Mouse (Mus musculus) forebrain, embryonic 14.5 days (tissue): ENCODE data around the gene Adrm1. TPM values are rescaled to one million over a fixed set of nuclear protein-coding genes. Genes with fewer than 3 reads are reported as not detected.
A peak's percentile ranks its signal among the peaks of the same experiment; 100 is the strongest.

ENCODE experiments used
- ATAC-seq: fragments of 200-750 bp; cut with Nextera tagmentation; 2 replicates; pipeline ENCODE4 v1.8.0; 2017; ENCODE audit warnings: mild to moderate bottlenecking, moderate library complexity
- DNase-seq: peaks from one replicate; pipeline ENCODE4 v3.0.0-alpha.2; 2015; ENCODE audit warnings: low spot score
- H3K27ac ChIP-seq: fragments of 300-500 bp; sonication (generic); 2 replicates; pipeline ENCODE4 v1.5.1; 2014; ENCODE audit warnings: low read depth, mild to moderate bottlenecking, control low read depth, low read length, moderate library complexity
- H3K27me3 ChIP-seq: fragments of 300-500 bp; sonication (generic); replicated peaks from 2 replicates; pipeline ENCODE4 v1.6.1; 2014; ENCODE audit warnings: low read length, control low read depth, mixed read lengths; ENCODE audit not compliant: control insufficient read depth, insufficient read depth
- H3K36me3 ChIP-seq: fragments of 300-500 bp; sonication (generic); 2 replicates; pipeline ENCODE4 v1.6.1; 2014; ENCODE audit warnings: low read length, control low read depth; ENCODE audit not compliant: control insufficient read depth, insufficient read depth
- H3K4me1 ChIP-seq: fragments of 300-500 bp; sonication (generic); 2 replicates; pipeline ENCODE4 v1.6.1; 2014; ENCODE audit warnings: antibody characterized with exemption, low read length, control low read depth; ENCODE audit not compliant: control insufficient read depth, insufficient read depth
- H3K4me2 ChIP-seq: fragments of 300-500 bp; sonication (generic); 2 replicates; pipeline ENCODE4 v1.6.1; 2014; ENCODE audit warnings: mild to moderate bottlenecking, control low read depth, low read length
- H3K4me3 ChIP-seq: fragments of 300-500 bp; sonication (generic); 2 replicates; pipeline ENCODE4 v1.5.1; 2014; ENCODE audit warnings: low read depth, low read length, control low read depth
- H3K9ac ChIP-seq: fragments of 300-500 bp; sonication (generic); 2 replicates; pipeline ENCODE4 v1.6.1; 2014; ENCODE audit warnings: mild to moderate bottlenecking, low read length, control low read depth, moderate library complexity
- H3K9me3 ChIP-seq: fragments of 300-500 bp; sonication (generic); replicated peaks from 2 replicates; pipeline ENCODE4 v1.6.1; 2016; ENCODE audit warnings: low read length, control low read depth, mixed read lengths; ENCODE audit not compliant: control insufficient read depth
- WGBS: fragments of 180-500 bp; shearing (Covaris S2); extraction: QIAGEN DNeasy Blood & Tissue Kit; methylation state at CpG from one replicate; pipeline ENCODE4 v1.1.7; 2014; 5-methylcytosine and 5-hydroxymethylcytosine counted together
- polyA plus RNA-seq: library from polyadenylated mRNA; unstranded; fragments of >200 nt; fragmentation: Nextera tagmentation; extraction: Ambion mirVana; gene quantifications from 2 replicates; pipeline ENCODE4 v1.2.1, GENCODE M21; 2014

The Adrm1 gene
- polyA plus RNA-seq = 147 and 149 TPM in 2 replicates

- DNase-seq (peak; percentile 97), ATAC-seq (peak; percentile 99)
- 6% methylated on average over 41 of the region's 41 CpGs for WGBS
- Histone ChIP-seq H3K9me3 (no peaks in the 10 kb centered on the region), H3K27ac (peak within 1 kb of the TSS; percentile 87), H3K27me3 (no peaks in the 10 kb centered on the region), H3K36me3 (peaks cover 35% of the 10 kb centered on the region), H3K9ac (peak within 1 kb of the TSS; percentile 96), H3K4me2 (peak within 1 kb of the TSS; percentile 98), H3K4me3 (peak within 1 kb of the TSS; percentile 97), H3K4me1 (peaks cover 10% of the 10 kb centered on the region)
These were observed at the start of gene Adrm1 for GRCm38 (mm10) chr2:180170806-180171521. TSS of gene Adrm1 (plus strand) at chr2:180171485.

- peaks cover 7% of the 10 kb centered on the region; the same call in 1 of the 2 replicates for H3K36me3 ChIP-seq
- H3K4me3 ChIP-seq = no peak overlapping the region
- DNase-seq = no peak
- WGBS = 81% methylated on average over 2 of the region's 2 CpGs
- H3K9ac ChIP-seq = no peak overlapping the region
- no peak overlapping the region for H3K27ac ChIP-seq
- H3K4me1 ChIP-seq = peaks cover 7% of the 10 kb centered on the region
- no peak overlapping the region for H3K4me2 ChIP-seq
- H3K27me3 ChIP-seq = no peaks in the 10 kb centered on the region
- ATAC-seq = no peak
- no peaks in the 10 kb centered on the region for H3K9me3 ChIP-seq
These were observed 47.1 kb upstream of the Adrm1 start for GRCm38 (mm10) chr2:180124192-180124591.

GRCm38 (mm10) chr2:180126195-180126594, 45.1 kb upstream of the Adrm1 start:
- DNase-seq (no peak), ATAC-seq (0 out of 2 replicates have a peak, but pooled peaks have one; percentile 20)
- no peaks in the 10 kb centered on the region for H3K27me3 ChIP-seq
- peaks cover 7% of the 10 kb centered on the region; the same call in 1 of the 2 replicates for H3K36me3 ChIP-seq
- no peaks in the 10 kb centered on the region for H3K9me3 ChIP-seq
- no peak overlapping the region for H3K27ac ChIP-seq
- WGBS = 22% methylated on average over 4 of the region's 4 CpGs
- H3K4me3 ChIP-seq = no peak overlapping the region
- no peak overlapping the region for H3K4me2 ChIP-seq
- no peaks in the 10 kb centered on the region for H3K4me1 ChIP-seq
- H3K9ac ChIP-seq = no peak overlapping the region

GRCm38 (mm10) chr2:180127675-180128074, 43.6 kb upstream of the Adrm1 start:
- no peak overlapping the region for H3K27ac ChIP-seq
- 62% methylated on average over 1 of the region's 1 CpGs for WGBS
- no peaks in the 10 kb centered on the region for H3K9me3 ChIP-seq
- no peak overlapping the region for H3K4me2 ChIP-seq
- no peaks in the 10 kb centered on the region for H3K27me3 ChIP-seq
- no peaks in the 10 kb centered on the region for H3K4me1 ChIP-seq
- no peak overlapping the region for H3K9ac ChIP-seq
- no peak overlapping the region for H3K4me3 ChIP-seq
- ATAC-seq (no peak), DNase-seq (no peak)
- peaks cover 7% of the 10 kb centered on the region; the same call in 1 of the 2 replicates for H3K36me3 ChIP-seq

- Histone ChIP-seq H3K9ac (no peak overlapping the region), H3K4me3 (no peak overlapping the region), H3K27me3 (no peaks in the 10 kb centered on the region), H3K4me1 (no peaks in the 10 kb centered on the region), H3K4me2 (no peak overlapping the region), H3K27ac (no peak overlapping the region), H3K36me3 (peaks cover 1% of the 10 kb centered on the region; the same call in 1 of the 2 replicates), H3K9me3 (no peaks in the 10 kb centered on the region)
- DNase-seq (no peak), ATAC-seq (no peak)
- 98% methylated on average over 4 of the region's 4 CpGs for WGBS
These were observed 38.1 kb upstream of the Adrm1 start for GRCm38 (mm10) chr2:180133231-180133630.

- 90% methylated on average over 3 of the region's 3 CpGs for WGBS
- no peak for DNase-seq
- Histone ChIP-seq H3K4me3 (no peak overlapping the region), H3K4me1 (no peaks in the 10 kb centered on the region), H3K36me3 (peaks cover 8% of the 10 kb centered on the region; the same call in 1 of the 2 replicates), H3K27ac (no peak overlapping the region), H3K27me3 (no peaks in the 10 kb centered on the region), H3K9ac (no peak overlapping the region), H3K9me3 (no peaks in the 10 kb centered on the region), H3K4me2 (no peak overlapping the region)
- no peak for ATAC-seq
These were observed 37.4 kb upstream of the Adrm1 start for GRCm38 (mm10) chr2:180133911-180134310.

GRCm38 (mm10) chr2:180135414-180135813, 35.9 kb upstream of the Adrm1 start:
- H3K4me3 ChIP-seq = no peak overlapping the region
- no peaks in the 10 kb centered on the region for H3K4me1 ChIP-seq
- no peaks in the 10 kb centered on the region for H3K9me3 ChIP-seq
- no peaks in the 10 kb centered on the region for H3K27me3 ChIP-seq
- no peak for DNase-seq
- H3K4me2 ChIP-seq = no peak overlapping the region
- H3K27ac ChIP-seq = no peak overlapping the region
- ATAC-seq = no peak
- no peak overlapping the region for H3K9ac ChIP-seq
- 91% methylated on average over 5 of the region's 5 CpGs for WGBS
- peaks cover 23% of the 10 kb centered on the region for H3K36me3 ChIP-seq

GRCm38 (mm10) chr2:180146091-180146490, 25.2 kb upstream of the Adrm1 start:
- peaks cover 79% of the 10 kb centered on the region for H3K36me3 ChIP-seq
- no peaks in the 10 kb centered on the region for H3K27me3 ChIP-seq
- H3K27ac ChIP-seq = no peak overlapping the region
- no peak overlapping the region for H3K4me3 ChIP-seq
- WGBS = 89% methylated on average over 2 of the region's 2 CpGs
- no peak overlapping the region for H3K9ac ChIP-seq
- ATAC-seq = no peak
- no peak overlapping the region for H3K4me2 ChIP-seq
- DNase-seq = no peak
- H3K4me1 ChIP-seq = no peaks in the 10 kb centered on the region
- H3K9me3 ChIP-seq = no peaks in the 10 kb centered on the region

GRCm38 (mm10) chr2:180147379-180147778, 23.9 kb upstream of the Adrm1 start:
- peaks cover 80% of the 10 kb centered on the region for H3K36me3 ChIP-seq
- H3K4me3 ChIP-seq = no peak overlapping the region
- no peaks in the 10 kb centered on the region for H3K9me3 ChIP-seq
- no peak overlapping the region for H3K27ac ChIP-seq
- H3K4me1 ChIP-seq = no peaks in the 10 kb centered on the region
- ATAC-seq (no peak), DNase-seq (no peak)
- H3K4me2 ChIP-seq = no peak overlapping the region
- no peaks in the 10 kb centered on the region for H3K27me3 ChIP-seq
- no peak overlapping the region for H3K9ac ChIP-seq
- WGBS = 92% methylated on average over 6 of the region's 6 CpGs
